Mouse (Mus musculus): Measurements from ENCODE around the gene Tmem150b. TPM values are rescaled to one million over a fixed set of nuclear protein-coding genes. Genes with fewer than 3 reads are reported as not detected.

The Tmem150b gene
- polyA plus RNA-seq, 1 experiment = not detected

- WGBS = 79% methylated on average over 9 of the region's 9 CpGs
- no peak overlapping the region for H3K27ac ChIP-seq (ENCODE audit: insufficient read depth, low read depth, low read length)
- H3K4me1 ChIP-seq (ENCODE audit: control insufficient read depth, insufficient read depth, low read length) = peaks cover 15% of the 10 kb centered on the region
- TF ChIP-seq POLR2A (IDR thresholded peaks at IDR 0.05; ENCODE audit: insufficient read depth, low read depth, low read length) (no peak), CTCF (IDR thresholded peaks at IDR 0.05; ENCODE audit: insufficient read depth, low read depth, low read length) (no peak)
- H3K4me3 ChIP-seq (ENCODE audit: insufficient read depth, low read depth, low read length) = no peak overlapping the region
Measured at GRCm38 (mm10) chr7:4747156-4747899, 22.3 kb upstream of the Tmem150b start.

- TF ChIP-seq CTCF (IDR thresholded peaks at IDR 0.05; ENCODE audit: insufficient read depth, low read depth, low read length) (no peak), POLR2A (IDR thresholded peaks at IDR 0.05; ENCODE audit: insufficient read depth, low read depth, low read length) (no peak)
- WGBS = 91% methylated on average over 22 of the region's 22 CpGs
- Histone ChIP-seq H3K4me3 (ENCODE audit: insufficient read depth, low read depth, low read length) (no peak overlapping the region), H3K27ac (ENCODE audit: insufficient read depth, low read depth, low read length) (no peak overlapping the region), H3K4me1 (ENCODE audit: control insufficient read depth, insufficient read depth, low read length) (peaks cover 15% of the 10 kb centered on the region)
Measured at GRCm38 (mm10) chr7:4746326-4746980, 21.4 kb upstream of the Tmem150b start.

GRCm38 (mm10) chr7:4744886-4745285, 19.8 kb upstream of the Tmem150b start:
- 96% methylated on average over 6 of the region's 6 CpGs for whole genome bisulfite sequencing
- TF ChIP-seq CTCF (IDR thresholded peaks at IDR 0.05; ENCODE audit: insufficient read depth, low read depth, low read length) = no peak
- no peak overlapping the region for H3K27ac ChIP-seq (ENCODE audit: insufficient read depth, low read depth, low read length)
- H3K4me1 ChIP-seq (ENCODE audit: control insufficient read depth, insufficient read depth, low read length) = peaks cover 24% of the 10 kb centered on the region
- no peak overlapping the region for H3K4me3 ChIP-seq (ENCODE audit: insufficient read depth, low read depth, low read length)

- no peak overlapping the region for H3K4me3 ChIP-seq (ENCODE audit: insufficient read depth, low read depth, low read length)
- H3K27ac ChIP-seq (ENCODE audit: insufficient read depth, low read depth, low read length) = no peak overlapping the region
- peaks cover 26% of the 10 kb centered on the region for H3K4me1 ChIP-seq (ENCODE audit: control insufficient read depth, insufficient read depth, low read length)
- TF ChIP-seq CTCF (IDR thresholded peaks at IDR 0.05; ENCODE audit: insufficient read depth, low read depth, low read length) = no peak
- no peak for TF ChIP-seq POLR2A (IDR thresholded peaks at IDR 0.05; ENCODE audit: insufficient read depth, low read depth, low read length)
- 78% methylated on average over 2 of the region's 2 CpGs for WGBS
Measured at GRCm38 (mm10) chr7:4743354-4743753, 18.3 kb upstream of the Tmem150b start.

- WGBS = 90% methylated on average over 6 of the region's 6 CpGs
- Histone ChIP-seq H3K27ac (ENCODE audit: insufficient read depth, low read depth, low read length) (no peak overlapping the region), H3K4me1 (ENCODE audit: control insufficient read depth, insufficient read depth, low read length) (peaks cover 26% of the 10 kb centered on the region), H3K4me3 (ENCODE audit: insufficient read depth, low read depth, low read length) (no peak overlapping the region)
- no peak for TF ChIP-seq POLR2A (IDR thresholded peaks at IDR 0.05; ENCODE audit: insufficient read depth, low read depth, low read length)
- no peak for TF ChIP-seq CTCF (IDR thresholded peaks at IDR 0.05; ENCODE audit: insufficient read depth, low read depth, low read length)
Measured at GRCm38 (mm10) chr7:4742482-4742819, 17.4 kb upstream of the Tmem150b start.

- WGBS = 79% methylated on average over 21 of the region's 21 CpGs
- Histone ChIP-seq H3K4me3 (ENCODE audit: insufficient read depth, low read depth, low read length) (no peak overlapping the region), H3K4me1 (ENCODE audit: control insufficient read depth, insufficient read depth, low read length) (peaks cover 26% of the 10 kb centered on the region)
Measured at GRCm38 (mm10) chr7:4741672-4742481, 16.8 kb upstream of the Tmem150b start.

GRCm38 (mm10) chr7:4741151-4741550, 16.1 kb upstream of the Tmem150b start:
- H3K4me1 ChIP-seq (ENCODE audit: control insufficient read depth, insufficient read depth, low read length) = peaks cover 26% of the 10 kb centered on the region
- WGBS = 9% methylated on average over 4 of the region's 4 CpGs

More at GRCm38 (mm10) chr7:4741672-4742481, 16.8 kb upstream of the Tmem150b start:
- peak overlapping the region; percentile 95; the same call in 1 of the 2 replicates for H3K27ac ChIP-seq (ENCODE audit: insufficient read depth, low read depth, low read length)
- TF ChIP-seq CTCF (IDR thresholded peaks at IDR 0.05; ENCODE audit: insufficient read depth, low read depth, low read length) (no peak), POLR2A (IDR thresholded peaks at IDR 0.05; ENCODE audit: insufficient read depth, low read depth, low read length) (no peak)

GRCm38 (mm10) chr7:4740309-4740727, 15.3 kb upstream of the Tmem150b start:
- Histone ChIP-seq H3K4me1 (ENCODE audit: control insufficient read depth, insufficient read depth, low read length) (peaks cover 26% of the 10 kb centered on the region), H3K27ac (ENCODE audit: insufficient read depth, low read depth, low read length) (peak overlapping the region; percentile 95), H3K4me3 (ENCODE audit: insufficient read depth, low read depth, low read length) (peak overlapping the region; percentile 82)
- TF ChIP-seq POLR2A (IDR thresholded peaks at IDR 0.05; ENCODE audit: insufficient read depth, low read depth, low read length) (no peak), CTCF (IDR thresholded peaks at IDR 0.05; ENCODE audit: insufficient read depth, low read depth, low read length) (no peak)
- under 1% methylated on average over 14 of the region's 14 CpGs for WGBS

More at GRCm38 (mm10) chr7:4741151-4741550, 16.1 kb upstream of the Tmem150b start:
- no peak for TF ChIP-seq CTCF (IDR thresholded peaks at IDR 0.05; ENCODE audit: insufficient read depth, low read depth, low read length)
- no peak for TF ChIP-seq POLR2A (IDR thresholded peaks at IDR 0.05; ENCODE audit: insufficient read depth, low read depth, low read length)
- peak overlapping the region; percentile 95; the same call in 1 of the 2 replicates for H3K27ac ChIP-seq (ENCODE audit: insufficient read depth, low read depth, low read length)
- H3K4me3 ChIP-seq (ENCODE audit: insufficient read depth, low read depth, low read length) = peak overlapping the region; percentile 82

Measured in olfactory bulb, adult 2 months (tissue).